Mouse (Mus musculus) stomach, postnatal 0 days (tissue): ENCODE data around the gene Cactin.

Source experiments
- CTCF ChIP-seq: IDR thresholded peaks from 2 replicates; pipeline ENCODE4 v1.5.1; 2016; ENCODE audit warnings: antibody characterized with exemption, low read depth, mild to moderate bottlenecking, moderate library complexity
- EP300 ChIP-seq: optimal IDR thresholded peaks from 2 replicates; pipeline ENCODE3; 2016; ENCODE audit warnings: antibody characterized with exemption

GRCm38 (mm10) chr10:81334324-81334723, 13.4 kb downstream of the Cactin start:
- TF ChIP-seq CTCF (no peak), EP300 (no peak)
